Mouse (Mus musculus) gastrocnemius, adult 2 months (tissue): Measurements from ENCODE around the gene Pdgfd. TPM values are rescaled to one million over a fixed set of nuclear protein-coding genes. Genes with fewer than 3 reads are reported as not detected.

Experiments used
- DNase-seq: peaks from one replicate; pipeline ENCODE4 v3.0.0; 2022
- H3K27ac ChIP-seq: fragments of 200-600 bp; 2 replicates; pipeline ENCODE4 v1.8.1; 2022; ENCODE audit warnings: mild to moderate bottlenecking
- H3K4me3 ChIP-seq: fragments of 200-600 bp; 2 replicates; pipeline ENCODE4 v1.8.1; 2022; ENCODE audit warnings: mild to moderate bottlenecking, moderate library complexity
- CTCF ChIP-seq: fragments of 200-600 bp; IDR thresholded peaks from 2 replicates; pipeline ENCODE4 v1.8.1; 2022; ENCODE audit warnings: antibody characterized with exemption, mild to moderate bottlenecking, moderate library complexity
- intact Hi-C: fragments of 180-260 bp; cut with DNase I; formaldehyde crosslinking; loops from one replicate; pipeline ENCODE4 v1.15.1; 2025
- total RNA-seq, 2 experiments: library from RNA; stranded (reverse); gene quantifications; 2 replicates each; pipeline ENCODE4 v1.2.3; 2021

The Pdgfd gene
- total RNA-seq, 2 experiments from 2014 or later = 3.2 to 4.7 TPM

- DNase-seq = no peak
- intact Hi-C loops = no loop called here
- TF ChIP-seq CTCF = no peak
- no peak overlapping the region for H3K4me3 ChIP-seq
- H3K27ac ChIP-seq = no peak overlapping the region
These were observed 239.6 kb downstream of the Pdgfd start for GRCm38 (mm10) chr9:6407972-6408371.

DNA sequence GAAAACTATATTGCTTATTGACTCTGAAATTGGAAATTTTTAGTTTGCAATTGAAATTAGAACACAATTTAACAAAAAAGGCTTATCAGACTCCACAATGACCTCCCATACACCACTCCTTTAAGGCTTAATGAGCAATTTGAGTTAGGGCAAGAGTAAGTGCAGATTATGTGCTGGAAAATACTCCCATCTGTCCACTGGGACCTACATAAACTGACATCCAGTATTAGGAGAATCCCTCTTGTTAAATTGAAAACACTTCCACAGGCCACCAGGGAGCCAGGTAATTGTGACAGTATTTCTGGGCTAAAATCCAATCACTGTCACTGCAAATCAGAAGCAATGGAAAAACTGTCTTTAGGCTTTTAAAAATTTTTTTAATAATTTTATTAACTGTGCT is 256.2 kb downstream of the Pdgfd start:
- no peak for TF ChIP-seq CTCF
- Histone ChIP-seq H3K27ac (no peak overlapping the region), H3K4me3 (no peak overlapping the region)
- DNase-seq = no peak
- intact Hi-C loops = no loop called here

Other genes with a start within 250 kb of the Pdgfd start
- gene Ddi1, start 101.3 kb downstream of the Pdgfd start, total RNA-seq = not detected